ENCODE assay signal across 14 mouse cellular contexts in genomic region chr11:119092286-119092685, GRCm38 (mm10). TPM values are rescaled to one million over a fixed set of nuclear protein-coding genes. Genes with fewer than 3 reads are reported as not detected.
A peak's percentile ranks its signal among the peaks of the same experiment; 100 is the strongest.
DNase-seq lines count a peak whose midpoint lies in the region; ATAC-seq and TF ChIP-seq lines count a peak whose summit lies in the region.
"Had no signal": no experiment of that assay in that cellular context is flagged by ENCODE, and none has a peak within 500 bp of the region (broad histone marks: within the 10 kb centered on the region; RNA-seq: fewer than 3 reads in every experiment).

No protein-coding gene starts in this region.

- peak overlapping the region; percentile 13; the same call in 1 of the 2 replicates for H3K9ac ChIP-seq in liver, adult 2 months (ENCODE audit: low read depth, low read length)
- no peak overlapping the region for H3K9ac ChIP-seq in liver, embryonic 12.5 days
- no peak overlapping the region for H3K9ac ChIP-seq in intestine, postnatal 0 days (ENCODE audit: low read depth, low read length)
- H3K9ac ChIP-seq: hindbrain, embryonic 15.5 days had no signal

- H3K4me1 ChIP-seq in liver, adult 2 months (ENCODE audit: control insufficient read depth, insufficient read depth, low read length), result peaks cover 11% of the 10 kb centered on the region
- H3K4me1 ChIP-seq in liver, embryonic 12.5 days, result peaks cover 37% of the 10 kb centered on the region
- peaks cover 23% of the 10 kb centered on the region for H3K4me1 ChIP-seq in intestine, postnatal 0 days (replicated peaks; ENCODE audit: control insufficient read depth, insufficient read depth, low read length)

- ATAC-seq in liver, embryonic 12.5 days, result no peak
- no peak for ATAC-seq in intestine, postnatal 0 days
- ATAC-seq in CD4-positive, CD25-positive, alpha-beta regulatory T cell, adult 4 months, result no peak

- TF ChIP-seq POLR2A in liver, adult 2 months (IDR thresholded peaks at IDR 0.05; ENCODE audit: extremely low read depth, insufficient read depth, low read length), result no peak

- no peaks in the 10 kb centered on the region for H3K79me2 ChIP-seq in liver, adult 2 months (ENCODE audit: control insufficient read depth, insufficient read depth, low read length)

- peak overlapping the region; percentile 89 for H3K27ac ChIP-seq in liver, adult 2 months (replicated peaks; ENCODE audit: insufficient read depth, low read depth, low read length)
- no peak overlapping the region for H3K27ac ChIP-seq in liver, embryonic 12.5 days
- H3K27ac ChIP-seq in intestine, postnatal 0 days (ENCODE audit: low read depth, low read length), result peak overlapping the region; percentile 54
- H3K27ac ChIP-seq: forebrain, embryonic 10.5 days; hindbrain, embryonic 15.5 days; left cerebral cortex, adult 2 months had no signal

- DNase-seq in adrenal gland, postnatal 14 days, result peak; percentile 17
- no peak for DNase-seq in adrenal gland, postnatal 10 days
- peak; percentile 64 for DNase-seq in liver, adult 2 months (ENCODE audit: extremely low read depth, low read depth, low spot score)
- DNase-seq in induced T-regulatory cell, adult 2 months (ENCODE audit: low read depth), result peak; percentile 20
- no peak for DNase-seq in left cerebral cortex, adult 11 months (ENCODE audit: low spot score)
- DNase-seq: gastrocnemius, postnatal 14 days; layer of hippocampus, adult 9-11 months had no signal

- H3K27me3 ChIP-seq in liver, adult 2 months (ENCODE audit: control insufficient read depth, insufficient read depth, low read length), result no peaks in the 10 kb centered on the region
- H3K27me3 ChIP-seq in liver, embryonic 12.5 days (replicated peaks), result peaks cover 97% of the 10 kb centered on the region
- H3K27me3 ChIP-seq in intestine, postnatal 0 days (replicated peaks; ENCODE audit: control insufficient read depth, insufficient read depth, low read length), result peaks cover 20% of the 10 kb centered on the region

- H3K4me3 ChIP-seq in liver, adult 2 months (ENCODE audit: insufficient read depth, low read depth, low read length), result no peak overlapping the region
- H3K4me3 ChIP-seq in liver, embryonic 12.5 days, result no peak overlapping the region
- H3K4me3 ChIP-seq in intestine, postnatal 0 days (ENCODE audit: low read depth, low read length), result no peak overlapping the region
- H3K4me3 ChIP-seq: hindbrain, embryonic 15.5 days; left cerebral cortex, adult 2 months had no signal

- 26% methylated on average over 3 of the region's 3 CpGs for WGBS in liver, adult 2 months
- WGBS in liver, embryonic 12.5 days (ENCODE audit: insufficient replicate concordance), result 57% methylated on average over 3 of the region's 3 CpGs
- 65% methylated on average over 3 of the region's 3 CpGs for WGBS in intestine, postnatal 0 days

- no peaks in the 10 kb centered on the region for H3K36me3 ChIP-seq in liver, adult 2 months (ENCODE audit: control insufficient read depth, insufficient read depth, low read length)
- no peaks in the 10 kb centered on the region for H3K36me3 ChIP-seq in liver, embryonic 12.5 days
- no peaks in the 10 kb centered on the region for H3K36me3 ChIP-seq in intestine, postnatal 0 days (ENCODE audit: control insufficient read depth, insufficient read depth)
- H3K36me3 ChIP-seq: forebrain, embryonic 10.5 days; hindbrain, embryonic 15.5 days had no signal

- no peaks in the 10 kb centered on the region for H3K9me3 ChIP-seq in liver, embryonic 12.5 days (replicated peaks)
- no peaks in the 10 kb centered on the region for H3K9me3 ChIP-seq in intestine, postnatal 0 days (ENCODE audit: control insufficient read depth)
- H3K9me3 ChIP-seq: forebrain, embryonic 10.5 days; hindbrain, embryonic 15.5 days had no signal

- TF ChIP-seq CTCF in liver, adult 2 months (IDR thresholded peaks at IDR 0.05; ENCODE audit: low read depth, low read length), result no peak
- TF ChIP-seq CTCF in intestine, postnatal 0 days (IDR thresholded peaks at IDR 0.05; ENCODE audit: low read depth), result no peak

- no peak overlapping the region for H3K4me2 ChIP-seq in liver, embryonic 12.5 days
- no peak overlapping the region for H3K4me2 ChIP-seq in intestine, postnatal 0 days (replicated peaks; ENCODE audit: low read depth)
- H3K4me2 ChIP-seq: midbrain, embryonic 11.5 days had no signal

RNA-seq across cellular contexts. Expression of gene Cbx4, which starts 6.3 kb away (rescaled TPM):
- total RNA-seq in adrenal gland, postnatal 14 days (2021), result 105 and 156 TPM in 2 replicates
- total RNA-seq in adrenal gland, postnatal 10 days (2021), result 100 to 1,000 TPM in 1 of 2 experiments, 10 to 100 TPM in 1; 52.0 to 133 TPM
- total RNA-seq in liver, adult 2 months (2014; rRNA removed), result 2.8 and 2.9 TPM in 2 replicates
- 7.9 and 8.2 TPM in 2 replicates for polyA plus RNA-seq in liver, adult 2 months (2012; rRNA removed)
- 3.2 and 3.3 TPM in 2 replicates for polyA plus RNA-seq in liver, embryonic 12.5 days (2016; fragmentation: Nextera tagmentation; extraction: Ambion mirVana)
- 6.5 and 7.6 TPM in 2 replicates for polyA plus RNA-seq in intestine, postnatal 0 days (2015; fragmentation: Nextera tagmentation; extraction: Ambion mirVana)
- 1 to 10 TPM; 1.7 to 3.7 TPM for polyA plus RNA-seq in CD4-positive, CD25-positive, alpha-beta regulatory T cell, adult 4 months (2017; shearing (Covaris generic))

RNA-seq across cellular contexts. Expression of gene Cbx8, which starts 51.5 kb away (rescaled TPM):
- total RNA-seq in adrenal gland, postnatal 14 days (2021), result 13.1 and 16.7 TPM in 2 replicates
- total RNA-seq in adrenal gland, postnatal 10 days (2021), result 10 to 100 TPM in 1 of 2 experiments, 1 to 10 TPM in 1; 8.8 to 12.3 TPM
- 4.3 and 5.1 TPM in 2 replicates for total RNA-seq in liver, adult 2 months (2014; rRNA removed)
- 1.7 and 4.4 TPM in 2 replicates for polyA plus RNA-seq in liver, adult 2 months (2012; rRNA removed)
- 2.5 and 3.3 TPM in 2 replicates for polyA plus RNA-seq in liver, embryonic 12.5 days (2016; fragmentation: Nextera tagmentation; extraction: Ambion mirVana)
- 6.4 and 6.6 TPM in 2 replicates for polyA plus RNA-seq in intestine, postnatal 0 days (2015; fragmentation: Nextera tagmentation; extraction: Ambion mirVana)
- polyA plus RNA-seq in CD4-positive, CD25-positive, alpha-beta regulatory T cell, adult 4 months (2017; shearing (Covaris generic)), result 1 to 10 TPM; 4.0 to 6.7 TPM

Comparison
In these comparisons a context has a peak if more than half of its experiments do, and no peak if none do; other contexts are left out.
1. DNase-seq: peak in adrenal gland, postnatal 14 days (single experiment), liver, adult 2 months (single experiment) and induced T-regulatory cell, adult 2 months (single experiment); none in adrenal gland, postnatal 10 days (single experiment) and left cerebral cortex, adult 11 months (single experiment).